Mouse (Mus musculus): Measurements from ENCODE around the gene Gins2.

DNA sequence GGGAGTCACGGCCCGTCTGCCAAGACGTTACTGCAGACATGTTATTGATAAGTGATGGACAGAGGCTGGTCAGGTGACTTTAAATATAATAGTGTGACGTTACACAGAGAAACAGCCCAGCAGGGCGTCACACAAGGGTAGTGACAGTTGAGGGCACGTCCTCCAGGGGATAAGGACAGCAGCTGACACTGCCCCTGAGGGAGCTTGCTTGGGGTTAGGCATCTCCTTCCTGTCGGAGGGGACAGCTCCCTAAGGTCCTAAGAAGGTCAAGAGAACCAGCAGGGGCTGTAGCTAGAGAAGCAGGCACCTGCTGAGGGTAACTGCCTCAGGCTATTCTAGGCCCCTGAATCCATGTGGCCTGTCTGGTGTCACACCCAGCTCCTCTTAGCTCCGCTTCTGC is 17.5 kb downstream of the Gins2 start:
- TF ChIP-seq CTCF (IDR thresholded peaks at IDR 0.05; ENCODE audit: low read depth) = no peak; the same call in 1 of the 2 replicates
- TF ChIP-seq EP300 (IDR thresholded peaks at IDR 0.05; ENCODE audit: low read depth) = no peak
